Mouse (Mus musculus): Measurements from ENCODE around the gene Pbrm1. TPM values are rescaled to one million over a fixed set of nuclear protein-coding genes. Genes with fewer than 3 reads are reported as not detected.

Pbrm1 gene
- polyA plus RNA-seq, 1 experiment from 2014 or later, result 186 TPM

DNA sequence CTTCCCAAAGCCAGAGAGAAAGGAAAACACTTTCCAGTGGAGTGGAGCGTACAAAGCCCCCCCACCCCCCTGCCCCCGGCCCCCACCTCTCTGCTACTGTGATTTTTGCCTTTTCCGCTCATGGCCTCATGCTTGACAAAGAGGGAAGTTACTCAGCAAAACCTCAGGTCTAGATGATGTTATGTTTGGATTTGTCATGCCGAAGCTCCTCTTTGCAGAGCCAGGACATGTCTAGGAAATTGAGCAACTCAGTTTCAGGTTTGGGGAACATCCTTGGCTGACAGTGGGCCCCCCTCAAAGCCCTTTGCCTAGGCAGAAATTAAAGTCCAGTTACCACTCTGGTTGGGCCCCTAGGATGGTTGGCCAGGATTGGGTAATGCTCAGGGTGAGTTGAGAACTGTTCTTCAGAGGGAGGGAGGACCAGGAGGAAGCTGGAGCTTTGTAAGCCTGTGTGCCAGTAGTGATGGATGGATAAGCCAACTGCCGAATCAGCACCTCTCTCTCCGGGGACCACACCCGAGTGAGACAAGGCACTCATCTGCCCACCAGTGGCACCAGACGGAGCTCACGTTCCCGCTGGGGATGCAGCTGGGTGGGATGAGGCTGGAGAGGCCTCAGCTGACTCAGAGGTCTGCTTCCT lies 147.2 kb downstream of the Pbrm1 start:
- H3K27me3 ChIP-seq (ENCODE audit: low read depth, poor library complexity, severe bottlenecking), result no peaks in the 10 kb centered on the region
- 0 out of 2 replicates have a peak overlapping the region, but pooled peaks have one; percentile 27 for H3K4me3 ChIP-seq
- DNase-seq (ENCODE audit: low spot score), result no peak
- peaks cover 20% of the 10 kb centered on the region for H3K36me3 ChIP-seq
- WGBS, result 49% methylated on average over 10 of the region's 10 CpGs
- peaks cover 19% of the 10 kb centered on the region for H3K4me1 ChIP-seq
- H3K27ac ChIP-seq, result 0 out of 2 replicates have a peak overlapping the region, but pooled peaks have one; percentile 27
- no peaks in the 10 kb centered on the region for H3K9me3 ChIP-seq (replicated peaks)

DNA sequence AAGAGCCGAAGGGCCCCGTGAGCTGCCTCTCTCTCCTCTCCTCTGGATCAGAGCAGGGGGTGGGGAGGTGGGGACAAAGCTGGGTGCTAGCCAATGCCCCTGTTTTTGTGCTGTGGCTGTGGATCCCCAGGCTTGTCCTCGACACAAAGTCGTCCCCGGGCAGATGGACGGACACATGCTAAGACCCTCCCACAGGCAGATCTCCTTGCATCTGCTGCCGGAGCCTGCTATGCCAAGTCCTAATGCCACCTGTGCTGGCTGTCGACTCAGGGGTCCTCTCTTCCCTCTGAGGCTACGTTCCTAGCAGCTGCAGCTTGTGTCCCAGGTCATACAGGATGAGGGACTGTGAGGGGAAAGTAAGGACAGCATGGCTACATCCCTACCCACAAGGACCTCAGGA lies 147.9 kb downstream of the Pbrm1 start:
- Histone ChIP-seq H3K4me3 (peak overlapping the region; percentile 27), H3K27ac (0 out of 2 replicates have a peak overlapping the region, but pooled peaks have one; percentile 27)
- WGBS, result 74% methylated on average over 9 of the region's 9 CpGs

DNA sequence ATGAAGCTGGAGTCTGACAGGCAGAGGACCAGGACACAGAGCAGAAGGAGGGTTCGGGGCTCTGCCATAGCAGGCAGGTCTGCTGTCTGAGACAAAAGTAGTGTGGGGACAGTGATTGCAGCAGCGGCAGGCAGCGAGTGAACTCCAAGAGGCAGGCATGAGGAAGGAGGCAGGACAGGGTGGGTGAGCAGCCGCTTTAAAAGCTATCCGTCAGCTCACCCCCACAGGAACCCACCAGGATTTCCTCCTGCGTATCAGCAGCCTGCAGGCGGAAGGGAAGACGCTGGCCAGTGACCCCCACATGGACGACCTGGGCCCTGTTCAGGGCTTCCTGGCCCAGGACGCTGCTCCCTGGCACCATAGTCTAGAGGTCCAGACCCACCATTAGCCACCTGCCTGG lies 149.5 kb downstream of the Pbrm1 start, which contains the start of gene Stab1:
TSS of gene Stab1 (minus strand) at position 217 of the 400 bp plus-strand sequence.
- Histone ChIP-seq H3K36me3 (peaks cover 40% of the 10 kb centered on the region), H3K4me3 (peak within 1 kb of the TSS; percentile 27), H3K4me1 (peaks cover 19% of the 10 kb centered on the region), H3K9me3 (replicated peaks) (no peaks in the 10 kb centered on the region), H3K27me3 (ENCODE audit: low read depth, poor library complexity, severe bottlenecking) (no peaks in the 10 kb centered on the region), H3K27ac (peak within 1 kb of the TSS; percentile 50; the same call in 1 of the 2 replicates)
- no peak for DNase-seq (ENCODE audit: low spot score)
- 55% methylated on average over 10 of the region's 10 CpGs for WGBS

More for the DNA sequence above, 147.9 kb downstream of the Pbrm1 start:
- peaks cover 19% of the 10 kb centered on the region for H3K4me1 ChIP-seq
- no peaks in the 10 kb centered on the region for H3K27me3 ChIP-seq (ENCODE audit: low read depth, poor library complexity, severe bottlenecking)
- no peaks in the 10 kb centered on the region for H3K9me3 ChIP-seq (replicated peaks)
- peaks cover 28% of the 10 kb centered on the region for H3K36me3 ChIP-seq
- DNase-seq (ENCODE audit: low spot score), result no peak

DNA sequence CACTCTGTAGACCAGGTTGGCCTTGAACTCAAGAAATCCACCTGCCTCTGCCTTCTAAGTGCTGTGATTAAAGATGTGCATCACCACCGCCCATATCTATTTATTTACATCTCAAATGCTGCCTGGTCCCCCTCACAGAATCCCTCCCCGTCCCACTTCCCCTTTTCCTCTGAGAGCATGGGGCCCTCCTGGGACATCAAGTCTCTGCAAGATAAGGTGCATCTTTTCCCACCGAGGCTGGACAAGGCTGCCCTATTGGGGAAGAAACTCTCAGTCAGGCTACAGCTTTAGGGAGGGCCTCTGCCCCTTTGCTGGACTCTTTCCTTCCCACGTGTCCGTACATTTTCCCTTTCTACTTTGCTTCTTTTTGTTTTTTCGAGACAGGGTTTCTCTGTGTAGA lies 150.6 kb downstream of the Pbrm1 start:
- H3K4me3 ChIP-seq, result no peak overlapping the region
- WGBS, result 83% methylated on average over 6 of the region's 6 CpGs

DNA sequence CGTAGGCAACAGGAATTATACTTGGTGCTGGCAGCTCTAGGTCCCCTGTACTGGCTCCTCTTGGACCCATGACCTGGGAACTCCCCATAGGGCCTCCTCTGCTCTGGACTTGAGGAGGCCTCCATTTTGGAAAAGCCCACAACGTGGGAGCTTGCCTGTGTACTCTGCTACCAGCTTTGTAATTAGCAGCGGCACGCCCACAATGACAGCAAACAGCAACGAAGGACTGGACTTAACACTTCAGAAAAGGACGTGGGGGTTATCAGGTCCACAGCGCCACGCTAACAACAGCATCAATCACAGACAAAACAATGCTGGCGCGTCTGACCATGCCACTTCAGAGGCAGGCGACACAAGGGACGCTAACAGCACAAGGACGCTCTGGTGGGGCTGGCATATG lies 152.0 kb downstream of the Pbrm1 start:
- Histone ChIP-seq H3K27ac (no peak overlapping the region), H3K27me3 (ENCODE audit: low read depth, poor library complexity, severe bottlenecking) (no peaks in the 10 kb centered on the region), H3K4me1 (peaks cover 15% of the 10 kb centered on the region), H3K9me3 (replicated peaks) (no peaks in the 10 kb centered on the region), H3K36me3 (peaks cover 65% of the 10 kb centered on the region), H3K4me3 (no peak overlapping the region)
- no peak for DNase-seq (ENCODE audit: low spot score)
- WGBS, result 88% methylated on average over 13 of the region's 13 CpGs

More for the DNA sequence above, 150.6 kb downstream of the Pbrm1 start:
- DNase-seq (ENCODE audit: low spot score), result no peak
- H3K27me3 ChIP-seq (ENCODE audit: low read depth, poor library complexity, severe bottlenecking), result no peaks in the 10 kb centered on the region
- H3K4me1 ChIP-seq, result peaks cover 19% of the 10 kb centered on the region
- no peak overlapping the region for H3K27ac ChIP-seq
- no peaks in the 10 kb centered on the region for H3K9me3 ChIP-seq (replicated peaks)
- peaks cover 51% of the 10 kb centered on the region for H3K36me3 ChIP-seq

Other genes starting within 250 kb of the Pbrm1 start
- 32.0 and 37.6 TPM in 2 replicates for gene Tmem110, start 193.5 kb upstream of the Pbrm1 start, polyA plus RNA-seq (2016; fragmentation: Nextera tagmentation; extraction: Ambion mirVana)
- 0.28 and 0.30 TPM in 2 replicates for gene Mustn1, start 139.9 kb upstream of the Pbrm1 start, polyA plus RNA-seq (2016; fragmentation: Nextera tagmentation; extraction: Ambion mirVana)
- gene Itih4, start 132.7 kb upstream of the Pbrm1 start, polyA plus RNA-seq (2016; fragmentation: Nextera tagmentation; extraction: Ambion mirVana), result not detected in 2 replicates
- not detected in 2 replicates for gene Itih3, start 95.4 kb upstream of the Pbrm1 start, polyA plus RNA-seq (2016; fragmentation: Nextera tagmentation; extraction: Ambion mirVana)
- not detected in 2 replicates for gene Itih1, start 75.8 kb upstream of the Pbrm1 start, polyA plus RNA-seq (2016; fragmentation: Nextera tagmentation; extraction: Ambion mirVana)
- 19.7 and 19.8 TPM in 2 replicates for gene Nek4, start 67.8 kb upstream of the Pbrm1 start, polyA plus RNA-seq (2016; fragmentation: Nextera tagmentation; extraction: Ambion mirVana)
- gene Glt8d1, start 17.7 kb upstream of the Pbrm1 start, polyA plus RNA-seq (2016; fragmentation: Nextera tagmentation; extraction: Ambion mirVana), result 28.4 and 38.2 TPM in 2 replicates
- gene Spcs1, start 17.5 kb upstream of the Pbrm1 start, polyA plus RNA-seq (2016; fragmentation: Nextera tagmentation; extraction: Ambion mirVana), result 259 and 262 TPM in 2 replicates
- gene Gnl3, start within 50 bp of the Pbrm1 start, polyA plus RNA-seq (2016; fragmentation: Nextera tagmentation; extraction: Ambion mirVana), result 135 and 173 TPM in 2 replicates
- 54.2 and 65.3 TPM in 2 replicates for gene Smim4, start 109.8 kb downstream of the Pbrm1 start, polyA plus RNA-seq (2016; fragmentation: Nextera tagmentation; extraction: Ambion mirVana)
- 638 and 656 TPM in 2 replicates for gene Nt5dc2, start 111.9 kb downstream of the Pbrm1 start, polyA plus RNA-seq (2016; fragmentation: Nextera tagmentation; extraction: Ambion mirVana)
- gene Stab1, start 149.5 kb downstream of the Pbrm1 start, polyA plus RNA-seq (2016; fragmentation: Nextera tagmentation; extraction: Ambion mirVana), result 14.2 and 14.5 TPM in 2 replicates
- 2.7 and 3.8 TPM in 2 replicates for gene Tnnc1, start 189.2 kb downstream of the Pbrm1 start, polyA plus RNA-seq (2016; fragmentation: Nextera tagmentation; extraction: Ambion mirVana)
- 491 and 543 TPM in 2 replicates for gene Nisch, start 197.8 kb downstream of the Pbrm1 start, polyA plus RNA-seq (2016; fragmentation: Nextera tagmentation; extraction: Ambion mirVana)
- gene Sema3g, start 198.7 kb downstream of the Pbrm1 start, polyA plus RNA-seq (2016; fragmentation: Nextera tagmentation; extraction: Ambion mirVana), result 0.51 and 0.73 TPM in 2 replicates
- gene Phf7, start 232.2 kb downstream of the Pbrm1 start, polyA plus RNA-seq (2016; fragmentation: Nextera tagmentation; extraction: Ambion mirVana), result 11.3 and 11.7 TPM in 2 replicates
- gene Bap1, start 232.3 kb downstream of the Pbrm1 start, polyA plus RNA-seq (2016; fragmentation: Nextera tagmentation; extraction: Ambion mirVana), result 133 and 148 TPM in 2 replicates

Data from limb, embryonic 10.5 days (tissue).